Mouse (Mus musculus): ENCODE data around the gene Ndufc1.
A peak's percentile ranks its signal among the peaks of the same experiment; 100 is the strongest.
"Not testable (repeated sequence)": the region's sequence is repeated elsewhere in the genome, so short reads cannot be mapped to it uniquely, and the experiment has no call there.

Gene Ndufc1

GRCm38 (mm10) chr3:51364703-51365516, 43.9 kb downstream of the Ndufc1 start:
- peak; percentile 64 for DNase-seq

DNA sequence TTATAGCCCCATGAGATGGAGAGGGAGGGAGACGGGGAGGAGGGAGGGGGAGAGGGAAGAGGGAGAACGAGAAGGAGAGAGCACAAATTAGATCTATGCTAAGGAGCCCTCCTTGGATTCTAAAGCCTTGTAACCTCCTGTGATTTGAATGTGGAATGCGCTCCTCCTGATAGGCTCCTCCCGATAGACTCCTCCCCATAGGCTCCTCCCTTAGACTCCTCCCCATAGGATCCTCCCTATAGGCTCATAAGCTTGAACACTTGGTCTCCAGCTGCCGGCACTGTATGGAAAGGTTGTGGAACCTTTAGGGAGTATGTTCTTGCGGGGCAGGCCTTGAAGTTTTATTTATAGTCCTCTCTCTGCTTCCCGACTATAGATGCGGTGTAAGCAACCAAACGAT, 47.7 kb downstream of the Ndufc1 start:
- DNase-seq, result no peak

DNA sequence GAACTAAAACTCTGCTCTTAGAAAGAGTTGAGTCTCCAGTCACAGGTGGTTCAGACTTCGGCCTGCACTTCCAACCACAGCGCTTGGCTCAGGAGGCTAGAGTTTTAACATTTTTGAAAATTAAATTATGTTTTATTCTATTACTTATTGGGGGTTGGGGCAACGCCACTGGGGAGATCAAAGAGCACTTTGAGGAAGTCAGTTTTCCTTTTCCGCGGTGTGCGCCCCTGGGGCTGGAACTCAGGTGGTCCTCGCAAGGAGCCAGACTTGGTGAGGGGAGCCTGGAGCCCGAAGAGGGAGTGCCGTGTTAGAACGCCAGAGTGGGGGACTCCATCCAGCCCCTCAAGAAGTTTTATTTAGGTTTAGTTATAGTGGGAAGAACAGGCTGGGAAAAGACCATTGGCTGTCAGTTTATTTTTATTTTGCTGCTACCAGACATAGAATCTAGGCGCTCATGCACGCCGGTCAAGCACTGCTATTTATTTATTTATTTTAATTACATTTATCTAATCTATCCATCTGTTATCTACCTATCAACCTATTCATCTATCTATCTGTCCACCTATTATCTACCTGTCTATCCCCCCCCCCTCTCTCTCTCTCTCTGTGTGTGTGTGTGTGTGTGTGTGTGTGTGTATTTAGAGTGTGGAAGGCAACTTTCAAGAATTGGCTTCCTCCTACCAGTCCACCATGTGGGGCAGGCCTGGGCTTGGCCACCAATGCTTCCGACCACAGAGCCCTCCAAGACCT, 49.1 kb downstream of the Ndufc1 start:
- no peak for DNase-seq

GRCm38 (mm10) chr3:51358660-51359557, 49.9 kb downstream of the Ndufc1 start:
- DNase-seq, result peak; percentile 54

DNA sequence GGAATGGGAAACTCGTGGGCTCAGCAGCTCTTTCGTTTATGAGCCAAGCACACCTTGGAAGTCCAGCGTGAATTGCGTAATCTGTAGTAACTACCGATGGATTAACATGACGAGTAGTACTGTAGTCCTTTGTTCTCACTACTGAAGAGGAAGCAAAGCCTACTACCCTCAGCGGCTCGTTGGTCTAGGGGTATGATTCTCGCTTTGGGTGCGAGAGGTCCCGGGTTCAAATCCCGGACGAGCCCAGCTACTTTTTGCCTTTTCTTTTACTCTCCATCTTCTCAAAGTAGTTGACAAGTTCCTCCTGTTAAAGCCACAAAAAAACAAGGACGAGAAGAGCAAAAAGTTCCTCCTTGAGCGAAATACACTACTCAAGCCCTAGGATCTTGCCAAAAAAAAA, 50.6 kb downstream of the Ndufc1 start:
- peak; percentile 71 for DNase-seq

- peak; percentile 11 for DNase-seq
Measured at GRCm38 (mm10) chr3:51357624-51358023, 51.2 kb downstream of the Ndufc1 start.

DNA sequence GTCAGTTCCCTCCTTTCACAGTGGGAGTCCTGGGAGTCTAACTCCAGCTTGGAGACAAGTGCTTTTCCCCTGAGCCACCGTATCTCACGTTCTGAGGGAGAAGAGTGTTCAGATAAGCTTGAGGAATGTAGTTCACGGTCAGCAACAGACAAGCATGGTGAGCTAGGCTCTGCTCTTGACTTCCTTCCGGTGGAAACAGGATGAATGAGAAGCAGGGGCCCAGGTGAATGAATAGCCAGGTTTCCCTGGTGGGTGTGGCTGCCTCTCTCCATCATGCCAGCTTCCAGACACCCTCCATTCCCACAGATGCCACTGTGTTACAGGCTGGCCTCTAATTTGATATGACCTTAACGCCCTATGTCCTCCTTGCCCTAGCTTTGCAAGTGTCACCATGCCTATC, 51.7 kb downstream of the Ndufc1 start:
- DNase-seq, result no peak

DNA sequence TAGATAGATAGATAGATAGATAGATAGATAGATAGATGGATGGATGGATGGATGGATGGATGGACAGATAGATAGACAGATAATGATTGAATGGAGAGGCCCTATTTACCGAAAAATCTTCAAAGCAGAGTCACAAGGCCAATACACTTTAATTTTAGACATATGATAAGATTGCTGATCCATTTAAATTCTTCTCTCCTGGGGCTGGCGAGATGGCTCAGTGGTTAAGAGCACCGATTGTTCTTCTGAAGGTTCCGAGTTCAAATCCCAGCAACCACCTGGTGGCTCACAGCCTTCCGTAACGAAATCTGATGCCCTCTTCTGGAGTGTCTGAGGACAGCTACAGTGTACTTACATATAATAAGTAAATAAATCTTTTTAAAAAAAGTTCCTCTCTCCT, 53.8 kb downstream of the Ndufc1 start:
- not testable (repeated sequence) for DNase-seq

Data from right cerebral cortex, postnatal 4 days (tissue).